Comparison of ENCODE assay signal across 27 mouse cellular contexts in the genomic region with DNA sequence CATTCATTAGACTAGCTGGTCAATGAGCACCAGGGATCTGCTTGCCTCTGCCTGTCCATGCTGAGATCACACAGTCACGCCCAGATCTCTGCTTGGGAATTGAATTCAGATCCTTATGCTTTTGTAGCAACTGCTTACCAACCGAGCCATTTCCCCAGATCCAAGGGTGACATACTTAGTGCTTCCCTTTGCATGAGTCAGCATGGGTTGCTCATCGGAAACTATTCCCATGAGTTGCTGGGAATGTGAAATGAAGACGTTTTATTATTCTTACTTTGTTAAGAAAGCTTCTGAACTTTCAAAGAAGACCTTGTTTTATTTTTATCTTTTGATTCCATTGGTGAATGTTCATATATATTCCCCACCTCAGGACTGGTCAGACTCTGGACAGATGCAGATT.
DNase-seq lines count a peak whose midpoint lies in the region; ATAC-seq and TF ChIP-seq lines count a peak whose summit lies in the region.
"Had no signal": no experiment of that assay in that cellular context is flagged by ENCODE, and none has a peak within 500 bp of the region (broad histone marks: within the 10 kb centered on the region; RNA-seq: fewer than 3 reads in every experiment).

No protein-coding gene starts in this region.

- H3K36me3 ChIP-seq in C2C12 (ENCODE audit: control insufficient read depth, insufficient read depth) = no peaks in the 10 kb centered on the region
- no peaks in the 10 kb centered on the region for H3K36me3 ChIP-seq in myocyte (ENCODE audit: control insufficient read depth, insufficient read depth)
- no peaks in the 10 kb centered on the region for H3K36me3 ChIP-seq in midbrain, embryonic 13.5 days
- no peaks in the 10 kb centered on the region for H3K36me3 ChIP-seq in hindbrain, embryonic 16.5 days (ENCODE audit: control insufficient read depth, insufficient read depth, low read length)
- H3K36me3 ChIP-seq: embryonic facial prominence, embryonic 10.5 days; embryonic facial prominence, embryonic 13.5 days; forebrain, embryonic 10.5 days; G1E; hindbrain, embryonic 12.5 days; hindbrain, embryonic 15.5 days; intestine, embryonic 15.5 days had no signal

- no peak overlapping the region for H3K9ac ChIP-seq in midbrain, embryonic 13.5 days (replicated peaks)
- H3K9ac ChIP-seq in hindbrain, embryonic 16.5 days (ENCODE audit: low read depth, low read length) = no peak overlapping the region
- H3K9ac ChIP-seq: embryonic facial prominence, embryonic 13.5 days; forebrain, embryonic 13.5 days; hindbrain, embryonic 12.5 days; hindbrain, embryonic 15.5 days; intestine, embryonic 15.5 days had no signal

- no peak for ATAC-seq in midbrain, embryonic 13.5 days
- ATAC-seq in hindbrain, embryonic 16.5 days = no peak
- ATAC-seq: activated CD4-positive, CD25-positive, alpha-beta regulatory T cell, adult 4 months; forebrain, embryonic 13.5 days; forebrain, embryonic 16.5 days; intestine, embryonic 15.5 days had no signal

- H3K27me3 ChIP-seq in C2C12 (ENCODE audit: control insufficient read depth, insufficient read depth, insufficient read length) (no peaks in the 10 kb centered on the region), myocyte (ENCODE audit: control insufficient read depth, insufficient read depth, insufficient read length) (no peaks in the 10 kb centered on the region)
- no peaks in the 10 kb centered on the region for H3K27me3 ChIP-seq in midbrain, embryonic 13.5 days
- H3K27me3 ChIP-seq in hindbrain, embryonic 16.5 days (replicated peaks; ENCODE audit: control insufficient read depth, insufficient read depth, low read length) = no peaks in the 10 kb centered on the region
- H3K27me3 ChIP-seq: CH12.LX; embryonic facial prominence, embryonic 13.5 days; forebrain, embryonic 13.5 days; hindbrain, embryonic 12.5 days; hindbrain, embryonic 15.5 days; intestine, embryonic 15.5 days had no signal

- no peaks in the 10 kb centered on the region for H3K79me3 ChIP-seq in C2C12 (ENCODE audit: low read depth)

- H3ac ChIP-seq in C2C12 (ENCODE audit: control insufficient read depth, insufficient read length, low read depth) (no peak overlapping the region), myocyte (ENCODE audit: control insufficient read depth, insufficient read length) (no peak overlapping the region)

- no peaks in the 10 kb centered on the region for H3K9me3 ChIP-seq in midbrain, embryonic 13.5 days
- no peaks in the 10 kb centered on the region for H3K9me3 ChIP-seq in hindbrain, embryonic 16.5 days (ENCODE audit: control insufficient read depth, low read length)
- H3K9me3 ChIP-seq: embryonic facial prominence, embryonic 10.5 days; embryonic facial prominence, embryonic 13.5 days; forebrain, embryonic 10.5 days; forebrain, embryonic 13.5 days; G1E; hindbrain, embryonic 12.5 days; hindbrain, embryonic 15.5 days; intestine, embryonic 15.5 days had no signal

- no peak for TF ChIP-seq POLR2A in myocyte (IDR thresholded peaks at IDR 0.05; ENCODE audit: insufficient read length, low read depth)

- peak; percentile 46 for DNase-seq in NIH3T3 (ENCODE audit: low read depth)
- no peak for DNase-seq in yolk sac, embryonic 10.5 days (ENCODE audit: low spot score)
- DNase-seq: adrenal gland, postnatal 10 days; adrenal gland, postnatal 36 days; cerebellum, adult 11-12 months; cerebellum, adult 8-10 months; cerebellum, postnatal 10 days; cerebellum, postnatal 36 days; embryo, embryonic 11 days; gastrocnemius, postnatal 10 days; gastrocnemius, postnatal 36 days had no signal

- no peak overlapping the region for H3K27ac ChIP-seq in midbrain, embryonic 13.5 days
- H3K27ac ChIP-seq in hindbrain, embryonic 16.5 days (ENCODE audit: low read depth, low read length) = no peak overlapping the region
- H3K27ac ChIP-seq: embryonic facial prominence, embryonic 10.5 days; embryonic facial prominence, embryonic 13.5 days; forebrain, embryonic 10.5 days; forebrain, embryonic 13.5 days; hindbrain, embryonic 12.5 days; hindbrain, embryonic 15.5 days; intestine, embryonic 15.5 days had no signal

- H3K4me3 ChIP-seq in C2C12 (ENCODE audit: insufficient read depth, poor library complexity, severe bottlenecking) (no peak overlapping the region), myocyte (no peak overlapping the region)
- no peak overlapping the region for H3K4me3 ChIP-seq in midbrain, embryonic 13.5 days (replicated peaks)
- no peak overlapping the region for H3K4me3 ChIP-seq in hindbrain, embryonic 16.5 days (ENCODE audit: low read length)
- H3K4me3 ChIP-seq: embryonic facial prominence, embryonic 10.5 days; embryonic facial prominence, embryonic 13.5 days; forebrain, embryonic 10.5 days; forebrain, embryonic 13.5 days; hindbrain, embryonic 12.5 days; hindbrain, embryonic 15.5 days; intestine, embryonic 15.5 days had no signal

- H3K4me2 ChIP-seq in myocyte (ENCODE audit: low read depth) = peak overlapping the region; percentile 56
- no peak overlapping the region for H3K4me2 ChIP-seq in midbrain, embryonic 13.5 days (replicated peaks)
- no peak overlapping the region for H3K4me2 ChIP-seq in hindbrain, embryonic 16.5 days (ENCODE audit: low read length)
- H3K4me2 ChIP-seq: embryonic facial prominence, embryonic 13.5 days; forebrain, embryonic 13.5 days; heart, embryonic 11.5 days; hindbrain, embryonic 12.5 days; hindbrain, embryonic 15.5 days; intestine, embryonic 15.5 days had no signal

- no peaks in the 10 kb centered on the region for H3K79me2 ChIP-seq in C2C12 (ENCODE audit: control insufficient read depth, insufficient read depth)
- no peaks in the 10 kb centered on the region for H3K79me2 ChIP-seq in myocyte (ENCODE audit: control insufficient read depth, insufficient read depth)

- 91% methylated on average over 4 of the region's 4 CpGs for WGBS in midbrain, embryonic 13.5 days
- 87% methylated on average over 4 of the region's 4 CpGs for WGBS in hindbrain, embryonic 16.5 days

- no peak for TF ChIP-seq CTCF in C2C12 (IDR thresholded peaks at IDR 0.05; ENCODE audit: control insufficient read depth, insufficient read depth, insufficient read length)

- no peaks in the 10 kb centered on the region for H3K4me1 ChIP-seq in midbrain, embryonic 13.5 days (replicated peaks)
- no peaks in the 10 kb centered on the region for H3K4me1 ChIP-seq in hindbrain, embryonic 16.5 days (ENCODE audit: control insufficient read depth, insufficient read depth, low read depth, low read length)
- H3K4me1 ChIP-seq: embryonic facial prominence, embryonic 10.5 days; embryonic facial prominence, embryonic 13.5 days; forebrain, embryonic 10.5 days; forebrain, embryonic 13.5 days; hindbrain, embryonic 12.5 days; hindbrain, embryonic 15.5 days; intestine, embryonic 15.5 days had no signal

TF ChIP-seq in C2C12, 6 proteins besides CTCF, POLR2A, EP300 and RAD21:
- TF ChIP-seq MYOG (IDR thresholded peaks at IDR 0.05; ENCODE audit: control insufficient read depth, extremely low read depth, insufficient read length) (no peak), USF1 (IDR thresholded peaks at IDR 0.05; ENCODE audit: low read depth) (no peak), FOSL1 (IDR thresholded peaks at IDR 0.05; ENCODE audit: insufficient read depth, low read length, poor library complexity, severe bottlenecking) (peak; percentile 61), CEBPB (IDR thresholded peaks at IDR 0.05; ENCODE audit: low read depth) (no peak)

TF ChIP-seq in myocyte, 11 proteins besides CTCF, POLR2A, EP300 and RAD21:
- 0 out of 2 replicates have a peak, but pooled peaks have one; percentile 1 for TF ChIP-seq CEBPB (IDR thresholded peaks at IDR 0.05; ENCODE audit: insufficient read depth, poor library complexity, severe bottlenecking)
- no peak for TF ChIP-seq MYOD1 (IDR thresholded peaks at IDR 0.05; ENCODE audit: control insufficient read depth in 1 of 3, insufficient read length in 2 of 3, low read depth in 2 of 3)
- TF ChIP-seq MAX (IDR thresholded peaks at IDR 0.05; ENCODE audit: low read depth) = no peak
